Mouse (Mus musculus): ENCODE results near the gene Fhl5.
"Not testable (repeated sequence)": the region's sequence is repeated elsewhere in the genome, so short reads cannot be mapped to it uniquely, and the experiment has no call there.

Fhl5 gene

GRCm38 (mm10) chr4:25242776-25243175, at the start of gene Fhl5:
Fhl5 (minus strand) TSS chr4:25242876.
- DNase-seq = no peak

GRCm38 (mm10) chr4:25285002-25285401, 42.3 kb upstream of the Fhl5 start:
- DNase-seq = not testable (repeated sequence)

- peak; percentile 95 for DNase-seq
Measured at GRCm38 (mm10) chr4:25281671-25282038, 39.0 kb upstream of the Fhl5 start, which contains the start of gene Ufl1. Ufl1 (minus strand) TSS chr4:25281821.

- DNase-seq = no peak
Measured at GRCm38 (mm10) chr4:25280938-25281670, 38.4 kb upstream of the Fhl5 start.

- no peak for DNase-seq
Measured at GRCm38 (mm10) chr4:25272861-25273627, 30.4 kb upstream of the Fhl5 start.

- DNase-seq = no peak
Measured at GRCm38 (mm10) chr4:25271926-25272325, 29.2 kb upstream of the Fhl5 start.

- DNase-seq = no peak
Measured at GRCm38 (mm10) chr4:25267144-25267543, 24.5 kb upstream of the Fhl5 start.

GRCm38 (mm10) chr4:25257822-25258398, 15.2 kb upstream of the Fhl5 start:
- no peak for DNase-seq

- DNase-seq = not testable (repeated sequence)
Measured at GRCm38 (mm10) chr4:25235663-25236062, 7.0 kb downstream of the Fhl5 start.

- not testable (repeated sequence) for DNase-seq
Measured at GRCm38 (mm10) chr4:25233767-25234166, 8.9 kb downstream of the Fhl5 start.

- no peak for DNase-seq
Measured at GRCm38 (mm10) chr4:25232546-25232945, 10.1 kb downstream of the Fhl5 start.

- DNase-seq = no peak
Measured at GRCm38 (mm10) chr4:25227527-25227926, 15.1 kb downstream of the Fhl5 start.

- no peak for DNase-seq
Measured at GRCm38 (mm10) chr4:25221927-25222326, 20.7 kb downstream of the Fhl5 start.

GRCm38 (mm10) chr4:25213451-25213850, 29.2 kb downstream of the Fhl5 start:
- no peak for DNase-seq

GRCm38 (mm10) chr4:25206166-25206565, 36.5 kb downstream of the Fhl5 start:
- DNase-seq = no peak

- no peak for DNase-seq
Measured at GRCm38 (mm10) chr4:25197310-25197709, 45.4 kb downstream of the Fhl5 start.

- no peak for DNase-seq
Measured at GRCm38 (mm10) chr4:25179617-25180208, 63.0 kb downstream of the Fhl5 start.
